In the genomic region with DNA sequence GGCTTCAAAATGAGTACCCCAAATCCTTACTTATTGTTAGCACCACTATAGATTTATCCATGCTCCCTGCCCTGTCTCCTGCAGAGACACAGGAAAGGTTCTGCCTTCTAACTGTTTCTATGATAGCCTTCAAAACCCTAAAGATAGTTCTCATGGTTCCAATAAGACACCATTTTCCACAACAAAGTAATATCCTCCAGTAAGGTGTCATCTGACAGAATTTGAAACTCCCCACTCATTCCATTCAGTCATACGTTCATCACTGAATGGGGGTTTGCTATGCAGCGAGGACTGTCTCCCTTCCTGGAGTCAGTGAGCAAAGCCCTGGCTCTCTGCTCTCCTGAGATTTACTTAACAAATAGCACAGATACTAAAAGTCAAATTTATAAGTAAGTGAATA, we compare ENCODE assay signal across 16 mouse cellular contexts.
"Had no signal": no experiment of that assay in that cellular context is flagged by ENCODE, and none has a peak within 500 bp of the region (broad histone marks: within the 10 kb centered on the region; RNA-seq: fewer than 3 reads in every experiment).

No protein-coding gene starts in this region.

- H3K9ac ChIP-seq: neural tube, embryonic 13.5 days; neural tube, embryonic 15.5 days; stomach, embryonic 15.5 days had no signal

- H3K9me3 ChIP-seq: neural tube, embryonic 13.5 days; neural tube, embryonic 15.5 days; stomach, embryonic 15.5 days had no signal

- H3K27me3 ChIP-seq: neural tube, embryonic 13.5 days; neural tube, embryonic 15.5 days; stomach, embryonic 15.5 days had no signal

- H3K36me3 ChIP-seq: neural tube, embryonic 13.5 days; neural tube, embryonic 15.5 days; stomach, embryonic 15.5 days had no signal

- H3K27ac ChIP-seq: neural tube, embryonic 13.5 days; neural tube, embryonic 15.5 days; stomach, embryonic 15.5 days; stomach, postnatal 0 days had no signal

- H3K4me3 ChIP-seq: neural tube, embryonic 13.5 days; neural tube, embryonic 15.5 days; stomach, embryonic 15.5 days had no signal

- DNase-seq: retina, postnatal 1 day; right cerebral cortex, adult 18-20 months; right cerebral cortex, postnatal 14 days; right cerebral cortex, postnatal 25 days; right cerebral cortex, postnatal 4 days; spleen, adult 18-20 months; thymus, adult 18-20 months; thymus, adult 2 months; thymus, postnatal 14 days; thymus, postnatal 25 days; thymus, postnatal 36 days; thymus, postnatal 4 days had no signal

- H3K4me1 ChIP-seq: neural tube, embryonic 13.5 days; neural tube, embryonic 15.5 days; stomach, embryonic 15.5 days had no signal

- H3K4me2 ChIP-seq: neural tube, embryonic 13.5 days; neural tube, embryonic 15.5 days; stomach, embryonic 15.5 days had no signal
